Mouse (Mus musculus): ENCODE measurements around the gene Casp8ap2.

- TF ChIP-seq POLR2A (IDR thresholded peaks at IDR 0.05; ENCODE audit: insufficient read length, low read depth) (no peak), CEBPB (IDR thresholded peaks at IDR 0.05; ENCODE audit: insufficient read depth, poor library complexity, severe bottlenecking) (no peak), TCF12 (IDR thresholded peaks at IDR 0.05; ENCODE audit: insufficient read depth, poor library complexity, severe bottlenecking) (no peak), USF1 (IDR thresholded peaks at IDR 0.05; ENCODE audit: low read depth) (no peak), E2F4 (IDR thresholded peaks at IDR 0.05; ENCODE audit: insufficient read depth) (no peak), MAX (IDR thresholded peaks at IDR 0.05; ENCODE audit: low read depth) (no peak), POLR2AphosphoS2 (IDR thresholded peaks at IDR 0.05; ENCODE audit: insufficient read length, low read depth) (no peak), MYOG (IDR thresholded peaks at IDR 0.05; ENCODE audit: control insufficient read depth in 1 of 3, insufficient read depth in 1 of 3, insufficient read length in 2 of 3, low read depth in 2 of 3) (no peak), MYOD1 (IDR thresholded peaks at IDR 0.05; ENCODE audit: control insufficient read depth in 1 of 3, insufficient read length in 2 of 3, low read depth in 2 of 3) (no peak), SRF (IDR thresholded peaks at IDR 0.05; ENCODE audit: control insufficient read depth, insufficient read length, low read depth) (no peak), TCF3 (IDR thresholded peaks at IDR 0.05; ENCODE audit: insufficient read length, low read depth) (no peak)
Measured at GRCm38 (mm10) chr4:32683061-32683582, 67.9 kb downstream of the Casp8ap2 start.
